Mouse (Mus musculus): Measurements from ENCODE around the gene Gm17078.
"Not testable (repeated sequence)": the region's sequence is repeated elsewhere in the genome, so short reads cannot be mapped to it uniquely, and the experiment has no call there.

The Gm17078 gene

GRCm38 (mm10) chr14:51611210-51611609 is at the start of gene Gm17078:
Gene Gm17078 (minus strand): TSS chr14:51611310.
- DNase-seq (ENCODE audit: extremely low spot score), result no peak

GRCm38 (mm10) chr14:51635566-51635965 is 24.5 kb upstream of the Gm17078 start, which contains the start of gene Gm4181:
Gene Gm4181 (minus strand): TSS chr14:51635666.
- DNase-seq (ENCODE audit: extremely low spot score), result not testable (repeated sequence)

GRCm38 (mm10) chr14:51632426-51632825 is 21.3 kb upstream of the Gm17078 start:
- not testable (repeated sequence) for DNase-seq (ENCODE audit: extremely low spot score)

- DNase-seq (ENCODE audit: extremely low spot score), result not testable (repeated sequence)
Measured at GRCm38 (mm10) chr14:51592039-51592438, 19.1 kb downstream of the Gm17078 start, which contains the start of gene Gm17174. Gene Gm17174 (minus strand): TSS chr14:51592139.

- not testable (repeated sequence) for DNase-seq (ENCODE audit: extremely low spot score)
Measured at GRCm38 (mm10) chr14:51573963-51574362, 37.1 kb downstream of the Gm17078 start, which contains the start of gene Gm17175. Gene Gm17175 (minus strand): TSS chr14:51574063.

Measured in embryo, embryonic 9.5 days (tissue).